Mouse (Mus musculus): ENCODE results near the gene Spata3.
"Not testable (repeated sequence)": the region's sequence is repeated elsewhere in the genome, so short reads cannot be mapped to it uniquely, and the experiment has no call there.

Spata3 gene

GRCm38 (mm10) chr1:86016516-86016915 lies at the start of gene Spata3:
Gene Spata3, plus strand, starts transcription at chr1:86016816.
- DNase-seq (ENCODE audit: extremely low read depth, insufficient read length, low spot score) = no peak

GRCm38 (mm10) chr1:85969081-85969480 lies 47.5 kb upstream of the Spata3 start:
- DNase-seq (ENCODE audit: extremely low read depth, insufficient read length, low spot score) = no peak

DNA sequence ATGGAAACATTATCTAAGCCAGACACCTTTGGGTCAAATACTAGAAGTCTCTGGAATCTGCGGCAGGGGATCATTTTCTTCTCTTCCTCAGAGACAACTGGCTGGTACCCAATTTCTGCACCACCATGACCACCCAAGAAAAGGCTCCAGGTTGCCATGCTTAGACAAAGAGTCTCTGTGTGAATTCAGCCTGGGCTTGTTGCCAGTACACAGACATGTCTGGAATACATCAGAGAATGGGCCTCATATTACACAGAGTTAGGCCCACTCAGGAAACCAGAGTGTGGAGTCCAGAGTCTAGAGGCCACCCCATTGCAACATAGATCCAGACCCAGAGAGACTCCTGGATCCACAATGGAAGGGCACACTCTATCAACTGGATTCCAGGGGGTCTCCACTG lies 47.1 kb upstream of the Spata3 start:
- DNase-seq (ENCODE audit: extremely low read depth, insufficient read length, low spot score) = no peak

GRCm38 (mm10) chr1:85971070-85971469 lies 45.5 kb upstream of the Spata3 start:
- no peak for DNase-seq (ENCODE audit: extremely low read depth, insufficient read length, low spot score)

GRCm38 (mm10) chr1:85972341-85972740 lies 44.3 kb upstream of the Spata3 start:
- DNase-seq (ENCODE audit: extremely low read depth, insufficient read length, low spot score) = no peak

- no peak for DNase-seq (ENCODE audit: extremely low read depth, insufficient read length, low spot score)
Measured at GRCm38 (mm10) chr1:85973468-85973877, 43.1 kb upstream of the Spata3 start.

GRCm38 (mm10) chr1:85977709-85978108 lies 38.9 kb upstream of the Spata3 start:
- DNase-seq (ENCODE audit: extremely low read depth, insufficient read length, low spot score) = peak; percentile 20

DNA sequence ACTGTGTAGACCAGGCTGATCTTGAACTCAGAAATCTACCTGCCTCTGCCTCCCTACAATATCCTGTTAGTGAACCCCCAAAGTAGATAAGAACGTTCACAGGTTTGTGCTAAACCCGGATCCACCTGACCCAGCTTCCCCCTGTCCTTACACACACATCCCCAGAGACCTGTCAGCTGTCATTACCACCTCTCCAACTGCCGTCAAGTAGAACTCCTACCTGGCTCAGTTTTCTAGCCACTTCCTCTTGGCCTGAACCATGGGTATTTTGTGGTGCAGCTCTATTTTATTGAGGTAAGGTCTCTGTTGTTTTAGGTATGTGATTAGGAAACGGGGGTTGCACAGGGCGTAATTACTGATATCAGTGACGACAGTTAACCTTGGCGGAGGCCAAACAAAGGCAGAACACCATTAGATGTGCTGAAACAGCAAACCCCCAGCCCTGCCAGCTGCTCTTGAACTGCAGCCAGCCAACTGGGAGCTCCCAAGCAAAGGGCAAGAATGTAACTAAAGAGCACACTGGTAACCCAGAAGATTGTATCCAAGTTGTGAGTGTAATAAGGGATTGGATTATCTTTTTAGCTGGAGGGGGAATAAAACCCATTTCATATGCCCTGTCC lies 34.8 kb upstream of the Spata3 start:
- no peak for DNase-seq (ENCODE audit: extremely low read depth, insufficient read length, low spot score)

- no peak for DNase-seq (ENCODE audit: extremely low read depth, insufficient read length, low spot score)
Measured at GRCm38 (mm10) chr1:85985784-85986183, 30.8 kb upstream of the Spata3 start.

DNA sequence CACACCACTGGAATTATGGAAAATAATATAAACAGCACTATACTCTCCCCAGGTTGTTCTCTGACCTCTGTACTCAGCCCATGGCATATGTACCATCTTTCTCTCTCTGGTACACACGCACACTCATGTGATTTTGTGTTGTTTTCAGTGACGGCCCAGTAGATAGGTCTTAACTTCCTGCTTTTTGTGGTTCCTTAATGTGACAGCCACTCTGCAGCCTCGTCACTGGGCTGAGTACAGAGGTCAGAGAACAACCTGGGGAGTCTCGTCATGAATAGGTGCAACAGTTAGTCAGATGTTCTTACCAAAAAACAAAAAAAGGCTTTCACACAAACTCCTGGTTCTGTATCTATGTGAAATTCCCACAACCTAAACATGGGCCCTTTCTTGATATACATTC lies 28.3 kb upstream of the Spata3 start:
- DNase-seq (ENCODE audit: extremely low read depth, insufficient read length, low spot score) = no peak

DNA sequence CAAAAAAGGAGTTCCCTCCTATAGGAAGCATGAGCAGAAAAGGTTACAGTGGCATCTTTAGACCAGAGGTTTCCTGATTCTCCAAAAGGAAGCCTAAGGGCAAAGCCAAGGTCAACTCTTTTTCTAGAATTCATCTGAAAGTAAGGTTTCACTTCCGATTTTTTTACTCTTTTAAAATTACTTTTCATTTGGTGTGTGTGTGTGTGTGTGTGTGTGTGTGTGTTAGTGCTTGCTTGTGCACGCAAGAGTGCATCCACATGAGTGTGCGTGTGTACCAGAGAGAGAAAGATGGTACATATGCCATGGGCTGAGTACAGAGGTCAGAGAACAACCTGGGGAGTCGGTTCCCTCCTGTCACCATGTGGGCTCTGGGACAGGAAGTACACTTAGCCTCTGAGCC lies 27.7 kb upstream of the Spata3 start:
- not testable (repeated sequence) for DNase-seq (ENCODE audit: extremely low read depth, insufficient read length, low spot score)

DNA sequence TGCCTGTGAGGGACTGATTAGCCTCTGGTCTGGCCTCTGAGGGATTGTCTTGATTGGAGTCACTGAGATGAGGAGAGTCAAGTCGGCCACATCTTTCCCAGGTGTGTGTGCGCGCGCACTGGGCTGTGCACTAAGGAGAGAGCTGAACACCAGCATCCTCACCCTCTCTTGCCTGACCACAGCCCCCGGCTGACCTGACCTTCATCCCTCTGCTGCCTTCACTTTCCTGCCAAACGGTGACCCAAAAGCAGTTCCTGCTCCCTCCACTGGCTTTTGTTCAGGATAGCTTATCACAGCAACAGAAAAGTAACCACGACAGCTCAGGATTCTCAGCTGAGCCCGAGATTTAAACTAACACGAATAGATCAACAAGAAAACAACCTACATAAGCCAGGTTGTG lies 24.4 kb upstream of the Spata3 start:
- no peak for DNase-seq (ENCODE audit: extremely low read depth, insufficient read length, low spot score)

DNA sequence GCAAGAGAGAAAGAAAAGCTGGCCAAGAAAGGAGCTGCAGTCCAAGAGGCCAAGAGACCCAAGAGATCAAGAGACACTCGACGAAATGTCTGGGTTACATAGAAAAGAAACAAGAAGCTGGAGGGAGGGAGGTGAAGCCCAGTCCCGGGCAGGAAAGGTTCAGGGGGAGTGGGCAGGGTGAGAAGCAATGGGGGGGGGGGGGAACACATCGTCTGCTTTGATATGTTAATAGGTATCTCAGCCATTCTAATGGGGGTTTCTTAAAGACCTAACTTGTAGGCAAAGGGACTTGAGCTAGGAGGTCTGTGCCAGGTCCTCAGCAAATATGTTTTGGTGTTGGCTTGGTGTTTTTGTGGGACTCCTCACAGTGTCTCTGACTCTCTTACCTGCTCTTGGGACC lies 23.1 kb upstream of the Spata3 start:
- DNase-seq (ENCODE audit: extremely low read depth, insufficient read length, low spot score) = no peak

DNA sequence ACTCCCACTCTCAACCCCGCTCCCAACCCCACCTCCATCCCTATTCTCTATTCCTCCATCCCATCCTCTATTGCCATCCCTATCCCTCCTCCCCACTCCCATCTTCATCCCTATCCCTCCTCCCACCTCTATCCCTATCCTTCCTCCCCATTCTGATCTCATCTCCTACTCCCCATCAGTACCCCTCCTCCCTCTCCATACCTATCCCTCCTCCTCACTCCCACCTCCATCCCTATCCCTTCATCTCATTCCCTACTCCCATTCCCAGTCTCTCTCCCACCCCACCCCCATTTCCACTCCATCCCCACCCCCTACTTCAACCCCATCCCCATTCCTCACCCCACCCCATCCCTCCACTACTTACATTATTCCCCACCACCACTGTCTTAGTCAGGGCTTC lies 19.4 kb upstream of the Spata3 start:
- DNase-seq (ENCODE audit: extremely low read depth, insufficient read length, low spot score) = no peak

- DNase-seq (ENCODE audit: extremely low read depth, insufficient read length, low spot score) = no peak
Measured at GRCm38 (mm10) chr1:85998012-85998411, 18.6 kb upstream of the Spata3 start.

GRCm38 (mm10) chr1:85999853-86000570 lies 16.6 kb upstream of the Spata3 start:
- DNase-seq (ENCODE audit: extremely low read depth, insufficient read length, low spot score) = no peak

DNA sequence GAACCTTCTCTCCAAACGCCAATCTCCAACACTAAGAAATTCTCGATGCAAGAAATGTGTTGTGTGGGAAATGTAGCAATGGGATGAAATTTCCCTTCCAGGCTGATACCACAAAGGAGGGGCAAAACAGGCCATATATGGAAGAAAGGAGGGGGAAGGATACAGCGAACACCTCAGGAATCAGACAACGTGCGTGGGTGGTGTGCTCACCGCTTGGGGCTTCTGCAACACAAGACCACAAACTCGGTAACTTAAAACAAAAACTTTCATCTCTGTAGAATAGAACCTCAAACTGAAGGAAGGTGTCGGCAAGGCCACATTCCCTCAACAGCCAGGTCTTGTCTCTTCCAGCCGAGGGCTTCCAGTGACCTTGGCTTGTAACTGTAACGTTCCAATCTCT lies 11.1 kb upstream of the Spata3 start:
- no peak for DNase-seq (ENCODE audit: extremely low read depth, insufficient read length, low spot score)

DNA sequence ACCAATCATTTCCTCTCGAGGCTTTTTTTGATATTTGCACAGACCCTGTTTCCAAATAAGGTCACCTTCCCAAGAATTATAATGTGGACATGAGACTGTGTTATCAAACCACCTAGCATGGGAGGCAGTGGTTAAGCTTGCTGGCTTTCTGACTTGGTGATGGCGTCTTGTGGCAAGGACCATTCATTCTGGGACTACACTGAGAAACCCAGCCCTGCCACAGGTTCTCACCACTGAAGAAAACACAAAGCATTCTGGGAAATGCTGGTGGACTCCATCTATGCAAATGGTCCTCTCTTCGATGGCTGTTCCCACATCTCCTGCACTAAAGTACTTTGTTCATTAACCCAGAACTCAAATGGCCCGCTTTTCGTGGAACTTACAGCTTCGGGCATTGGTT lies 10.6 kb upstream of the Spata3 start:
- DNase-seq (ENCODE audit: extremely low read depth, insufficient read length, low spot score) = no peak

GRCm38 (mm10) chr1:86007778-86008177 lies 8.8 kb upstream of the Spata3 start:
- DNase-seq (ENCODE audit: extremely low read depth, insufficient read length, low spot score) = peak; percentile 27

DNA sequence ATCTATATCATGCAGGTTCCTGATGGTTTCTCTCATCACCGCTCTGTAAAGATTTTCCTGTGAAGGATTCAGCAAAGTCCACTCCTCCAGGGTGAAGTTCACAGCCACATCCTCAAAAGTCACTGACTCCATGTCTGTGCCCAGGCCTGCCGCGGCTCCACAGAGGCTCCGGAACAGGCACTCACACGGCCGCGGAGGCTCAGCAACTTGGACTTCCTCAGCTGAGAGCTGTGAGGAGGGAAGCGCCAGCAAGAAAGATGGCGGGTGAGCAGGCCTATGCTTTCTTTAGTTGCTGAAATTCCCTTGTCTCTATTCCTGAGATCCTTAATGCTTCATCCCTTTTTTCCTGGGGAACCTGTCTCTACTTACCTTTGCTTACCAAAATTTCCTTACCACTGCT lies 858 bp upstream of the Spata3 start:
- DNase-seq (ENCODE audit: extremely low read depth, insufficient read length, low spot score) = not testable (repeated sequence)

GRCm38 (mm10) chr1:86018235-86019055 lies 1.8 kb downstream of the Spata3 start:
- peak; percentile 29 for DNase-seq (ENCODE audit: extremely low read depth, insufficient read length, low spot score)

All from 3134 (cell line).